Mouse (Mus musculus) adrenal gland, adult 2 months (tissue): ENCODE results near the gene Olfr638. TPM values are rescaled to one million over a fixed set of nuclear protein-coding genes. Genes with fewer than 3 reads are reported as not detected.
"Not testable (repeated sequence)": the region's sequence is repeated elsewhere in the genome, so short reads cannot be mapped to it uniquely, and the experiment has no call there.

Experiments
- DNase-seq: peaks from one replicate; pipeline ENCODE4 v3.0.0; 2021
- long read RNA-seq: library from polyadenylated mRNA; stranded (forward); transcript quantifications from one replicate; pipeline ENCODE4 v2.0.0, GENCODE M21; 2021
- polyA plus RNA-seq: library from polyadenylated mRNA; depleted of rRNA; stranded (reverse); fragments of >200 nt; gene quantifications from 2 replicates; pipeline ENCODE4 v1.2.3, GENCODE M21; 2012; rRNA removed
- total RNA-seq, 2 experiments: library from RNA; stranded (reverse); gene quantifications; 2 replicates each; pipeline ENCODE4 v1.2.3; 2021

Olfr638 gene
- total RNA-seq (not detected), polyA plus RNA-seq (not detected in 2 replicates)
- long read RNA-seq: 0 reads

DNA sequence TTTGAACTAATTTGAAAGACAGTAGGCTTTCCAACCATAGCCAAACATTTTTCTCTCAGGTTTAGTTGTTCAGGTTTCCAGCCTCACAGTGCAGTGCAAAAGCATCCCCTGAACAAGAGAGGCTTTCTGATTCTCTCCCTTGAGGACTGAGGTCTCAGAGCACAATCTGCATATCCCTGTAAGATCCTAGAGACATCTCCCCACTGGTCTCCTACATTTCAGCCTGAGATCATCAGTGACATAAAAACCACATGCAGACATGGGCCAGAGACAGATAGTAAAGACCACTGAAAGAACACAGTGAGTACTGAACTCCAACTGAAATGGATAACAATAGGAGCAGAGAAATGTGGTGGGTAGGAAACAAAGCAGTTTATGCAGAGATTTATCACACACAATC is at the start of gene Olfr638:
Gene Olfr638, plus strand, starts transcription at position 301 of the 400 bp plus-strand sequence.
- no peak for DNase-seq

DNA sequence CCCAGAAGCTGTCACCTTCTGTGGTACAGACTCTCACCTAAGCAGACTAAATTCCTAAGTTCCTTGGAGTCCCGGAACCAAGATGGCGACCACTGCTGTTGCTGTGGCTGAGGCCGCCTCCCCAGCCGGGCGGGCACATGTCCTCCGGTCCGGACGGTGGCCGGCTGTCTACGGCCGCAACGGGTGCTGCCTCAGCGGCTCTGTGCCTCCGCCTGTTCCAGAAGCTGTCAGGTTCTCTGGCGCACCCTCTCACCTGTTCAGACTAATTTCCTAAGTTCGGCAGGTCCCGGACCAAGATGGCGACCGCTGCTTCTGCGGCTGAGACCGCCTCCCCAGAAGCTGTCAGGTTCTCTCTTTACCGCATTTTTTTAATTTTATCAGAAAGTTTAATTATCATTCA is 31.7 kb upstream of the Olfr638 start:
- not testable (repeated sequence) for DNase-seq

DNA sequence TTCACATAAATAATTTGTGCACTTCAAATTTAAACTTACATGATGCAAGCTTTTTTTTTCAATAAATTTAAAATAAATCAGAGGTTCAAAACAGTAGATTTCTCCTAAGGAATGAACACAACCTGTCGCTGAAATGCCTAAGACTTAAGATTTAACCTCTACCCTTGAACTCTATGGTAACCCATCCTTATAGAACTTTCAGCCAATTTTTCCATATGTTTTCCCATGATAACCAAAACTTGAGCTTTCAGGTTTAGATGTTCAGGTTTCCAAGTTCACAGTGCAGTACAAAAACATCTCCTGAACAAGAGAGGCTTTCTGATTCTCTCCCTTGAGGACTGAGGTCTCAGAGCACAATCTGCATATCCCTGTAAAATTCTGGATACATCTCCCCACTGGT is 27.7 kb upstream of the Olfr638 start, which contains the start of gene Olfr635:
Gene Olfr635, plus strand, starts transcription at position 301 of the 400 bp plus-strand sequence.
- DNase-seq: no peak

DNA sequence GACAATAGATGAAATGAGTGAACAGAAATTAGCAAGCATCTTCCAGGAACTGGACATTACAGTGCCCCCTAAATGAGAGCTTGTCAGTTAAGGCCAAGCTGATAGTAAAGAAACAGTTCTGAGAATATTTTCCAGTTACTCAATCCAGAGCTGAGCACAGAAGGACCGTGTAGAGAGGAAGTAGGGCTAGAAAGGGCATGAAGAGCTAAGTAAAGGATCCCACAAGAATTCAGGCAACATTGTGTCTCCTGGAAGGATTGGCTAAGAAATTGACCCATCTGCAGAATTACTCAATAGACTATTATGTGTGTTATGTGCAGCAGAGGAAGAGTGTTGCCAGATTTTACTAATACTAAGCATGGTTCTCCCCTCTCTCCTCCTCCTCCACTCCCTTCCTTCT is 26.8 kb upstream of the Olfr638 start:
- no peak for DNase-seq

DNA sequence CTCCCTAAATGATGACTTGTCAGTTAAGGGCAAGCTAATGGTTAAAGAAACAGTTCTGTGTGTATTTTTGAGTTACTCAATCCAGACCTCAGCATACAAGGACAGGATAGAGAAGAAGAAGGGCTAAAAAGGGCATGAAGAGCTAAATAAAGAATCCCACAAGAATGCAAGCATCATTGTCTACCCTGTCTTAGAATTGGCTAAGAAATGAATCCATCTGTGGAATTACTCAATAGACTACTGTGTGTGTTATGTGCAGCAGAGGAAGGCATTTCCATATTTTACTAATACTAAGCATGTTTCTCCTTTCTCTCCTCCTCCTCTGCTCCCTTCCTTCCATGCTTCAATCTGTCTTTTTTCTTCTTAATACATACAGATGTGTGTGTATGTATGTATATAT is 578 bp downstream of the Olfr638 start:
- DNase-seq: no peak

DNA sequence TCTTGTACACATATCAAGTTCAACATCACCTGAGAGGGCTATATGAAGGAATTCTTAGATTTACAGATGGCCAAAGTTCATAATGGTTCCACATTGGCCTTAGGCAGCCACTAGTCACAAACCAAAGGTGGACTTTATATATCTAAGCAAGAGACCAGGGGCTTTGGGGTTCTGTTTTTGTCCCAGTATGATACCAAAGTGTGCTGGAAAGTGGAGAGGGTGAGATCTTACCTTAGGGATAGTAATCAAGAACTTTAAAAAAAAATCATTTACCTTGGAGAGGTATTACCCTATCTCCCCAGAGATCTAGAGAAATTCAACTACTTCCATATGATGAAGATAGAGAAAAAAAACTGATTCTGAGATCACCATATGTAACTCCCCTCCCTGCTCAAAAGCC is 18.7 kb downstream of the Olfr638 start, which contains the start of gene Olfr639:
Gene Olfr639, minus strand, starts transcription at position 101 of the 400 bp plus-strand sequence.
- DNase-seq: no peak

DNA sequence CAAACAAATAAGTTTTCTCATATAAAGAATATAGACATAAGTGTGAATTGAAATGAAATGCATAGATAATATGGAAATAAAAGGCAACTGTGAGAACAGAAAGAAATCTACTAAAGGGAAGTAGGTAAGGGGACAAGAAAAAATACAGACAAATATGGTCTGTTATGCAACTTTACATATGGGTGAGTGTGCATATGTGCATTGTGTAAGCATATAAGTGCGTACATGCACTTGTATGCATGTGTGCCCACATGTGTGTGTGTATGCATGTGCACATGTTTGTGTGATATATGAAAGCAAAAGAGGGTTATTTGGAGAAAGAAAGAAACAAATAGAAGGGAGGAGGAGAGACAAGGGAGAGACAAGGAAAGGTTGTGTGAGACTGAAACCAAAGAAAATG is 20.4 kb downstream of the Olfr638 start:
- DNase-seq: no peak

DNA sequence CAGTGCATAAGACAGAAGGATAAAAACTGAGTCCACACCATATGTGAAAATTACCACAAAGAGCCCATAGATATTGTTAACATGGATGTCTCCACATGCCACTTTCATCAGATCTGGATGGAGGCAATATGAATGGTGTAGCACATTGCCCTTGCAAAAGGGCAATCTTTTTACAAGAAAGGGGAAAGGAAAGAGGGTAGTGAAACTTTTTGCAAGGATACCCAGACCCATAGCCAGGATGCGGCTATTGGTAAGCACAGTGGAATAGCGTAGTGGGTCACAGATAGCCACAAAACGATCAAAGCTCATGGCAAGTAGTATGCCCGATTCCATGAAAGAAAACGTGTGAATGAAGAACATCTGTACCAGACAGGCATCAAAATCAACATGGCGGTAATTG is 23.1 kb downstream of the Olfr638 start:
- DNase-seq: no peak

DNA sequence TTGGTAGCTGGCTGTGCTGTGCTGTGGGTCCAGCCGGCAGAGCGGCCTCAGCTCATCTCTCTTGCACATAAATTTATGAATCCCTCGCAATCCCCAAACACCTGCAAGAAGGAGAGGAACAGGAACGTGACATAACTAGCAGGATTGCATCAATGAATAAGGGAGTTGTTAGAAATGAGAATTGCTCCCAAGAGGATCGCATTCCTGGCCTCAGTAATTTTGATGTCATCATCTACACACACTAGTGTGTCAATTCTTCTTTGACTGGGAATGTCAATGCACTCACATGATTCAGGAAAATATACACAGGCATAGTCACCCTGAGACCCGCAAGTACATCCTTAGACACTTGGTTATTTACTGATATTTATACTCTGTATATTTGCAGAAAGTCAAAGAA is 26.9 kb downstream of the Olfr638 start, which contains the start of gene Olfr640:
Gene Olfr640, minus strand, starts transcription at position 101 of the 400 bp plus-strand sequence.
- DNase-seq: no peak

DNA sequence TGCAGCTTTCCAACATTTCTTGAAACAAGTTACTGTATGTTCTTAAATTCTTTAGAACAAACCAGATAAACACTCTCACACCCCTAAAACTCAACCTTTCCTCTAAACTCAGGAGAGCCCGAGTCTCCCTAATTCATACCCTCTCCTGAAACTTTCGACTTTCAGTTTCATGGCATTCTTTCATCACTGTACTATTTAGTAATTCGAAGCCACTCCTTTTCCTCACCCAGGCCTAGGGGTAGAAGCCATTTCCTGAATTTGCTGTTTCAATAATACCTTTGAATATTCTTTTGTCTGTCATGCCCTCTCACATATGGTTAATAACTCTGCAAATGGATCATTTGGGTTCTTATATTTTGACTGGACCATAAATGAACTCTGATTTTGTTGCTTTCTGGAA is 28.4 kb downstream of the Olfr638 start:
- DNase-seq: no peak

DNA sequence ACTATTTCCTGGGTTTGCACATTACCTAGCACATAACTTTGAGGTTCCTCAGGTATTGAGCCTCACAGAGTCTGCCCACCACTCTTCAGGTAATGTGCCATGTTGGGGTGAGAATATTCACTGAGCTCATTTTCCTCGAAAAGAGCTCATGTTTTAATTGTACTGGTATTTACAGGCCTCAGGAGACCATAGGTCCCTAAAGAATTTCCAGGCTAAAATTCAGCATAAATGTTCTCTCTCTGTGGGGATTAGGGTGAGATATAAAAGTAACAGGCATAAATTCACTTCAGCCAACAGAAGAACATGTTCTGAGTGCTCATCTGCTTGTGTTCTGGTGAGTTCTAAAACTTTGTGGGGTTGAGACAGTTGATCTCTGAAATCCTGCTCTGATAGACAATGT is 36.6 kb downstream of the Olfr638 start, which contains the start of gene Olfr641:
Gene Olfr641, plus strand, starts transcription at position 301 of the 400 bp plus-strand sequence.
- no peak for DNase-seq

DNA sequence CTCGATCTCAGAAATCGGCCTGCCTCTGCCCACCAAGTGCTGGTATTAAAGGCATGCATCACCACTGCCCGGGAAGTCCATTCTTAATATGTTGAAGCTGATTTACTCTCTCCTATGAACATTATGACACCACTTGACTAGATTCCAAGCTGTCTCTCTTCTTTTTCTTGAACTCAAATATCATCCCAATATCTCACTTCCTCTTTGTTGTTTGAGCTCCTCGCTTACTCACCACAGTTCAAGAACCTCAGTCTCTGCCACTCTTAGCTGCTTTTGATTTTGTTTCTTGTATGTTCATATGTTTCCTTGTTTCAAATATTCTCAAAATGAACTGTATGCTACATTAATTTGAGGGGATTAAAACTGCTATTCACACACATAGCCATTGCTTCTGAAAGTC is 52.2 kb downstream of the Olfr638 start:
- no peak for DNase-seq

DNA sequence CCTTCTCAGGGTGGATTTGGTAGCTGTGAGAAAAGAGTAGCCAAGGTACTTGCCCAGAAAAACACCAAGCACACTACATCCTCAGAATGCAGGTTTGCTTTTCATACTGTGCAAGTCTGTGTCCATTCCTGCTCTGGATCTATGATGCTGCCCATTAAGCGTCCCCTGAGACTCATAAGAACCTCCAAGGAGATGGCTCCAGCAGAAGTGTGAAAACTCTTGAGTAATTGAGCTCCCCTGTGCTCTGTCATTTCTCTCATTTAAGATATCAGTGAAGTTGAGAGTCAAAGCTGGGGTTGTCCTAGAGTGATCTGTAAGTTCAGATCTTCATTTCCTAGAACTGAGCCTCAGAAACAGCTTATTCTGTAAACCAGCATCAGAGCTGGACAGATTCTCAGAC is 54.0 kb downstream of the Olfr638 start, which contains the start of gene Olfr642:
Gene Olfr642, minus strand, starts transcription at position 101 of the 400 bp plus-strand sequence.
- no peak for DNase-seq

Other genes starting within 250 kb of the Olfr638 start
Only the 30 nearest of the 33 such genes appear.
- gene Olfr68, start 219.0 kb upstream of the Olfr638 start, total RNA-seq: not detected
- gene Olfr68, start 219.0 kb upstream of the Olfr638 start, polyA plus RNA-seq: not detected in 2 replicates
- not detected for gene Olfr67, start 206.9 kb upstream of the Olfr638 start, total RNA-seq
- not detected in 2 replicates for gene Olfr67, start 206.9 kb upstream of the Olfr638 start, polyA plus RNA-seq
- gene Hbb-bt, start 184.8 kb upstream of the Olfr638 start, total RNA-seq: 100 to 1,000 TPM; 120 to 218 TPM
- gene Hbb-bt, start 184.8 kb upstream of the Olfr638 start, polyA plus RNA-seq: 48.3 and 61.8 TPM in 2 replicates
- 1,000 to 10,000 TPM; 1,531 to 2,097 TPM for gene Hbb-bs, start 170.7 kb upstream of the Olfr638 start, total RNA-seq
- 569 and 814 TPM in 2 replicates for gene Hbb-bs, start 170.7 kb upstream of the Olfr638 start, polyA plus RNA-seq
- gene Hbb-bh2, start 158.2 kb upstream of the Olfr638 start, total RNA-seq: not detected
- gene Hbb-bh2, start 158.2 kb upstream of the Olfr638 start, polyA plus RNA-seq: not detected in 2 replicates
- not detected for gene Hbb-bh1, start 155.6 kb upstream of the Olfr638 start, total RNA-seq
- not detected in 2 replicates for gene Hbb-bh1, start 155.6 kb upstream of the Olfr638 start, polyA plus RNA-seq
- gene Hbb-y, start 145.5 kb upstream of the Olfr638 start, total RNA-seq: not detected
- gene Hbb-y, start 145.5 kb upstream of the Olfr638 start, polyA plus RNA-seq: not detected in 2 replicates
- not detected for gene Olfr66, start 112.5 kb upstream of the Olfr638 start, total RNA-seq
- gene Olfr66, start 112.5 kb upstream of the Olfr638 start, polyA plus RNA-seq: not detected in 2 replicates
- not detected for gene Olfr64, start 104.3 kb upstream of the Olfr638 start, total RNA-seq
- gene Olfr64, start 104.3 kb upstream of the Olfr638 start, polyA plus RNA-seq: not detected in 2 replicates
- gene Olfr65, start 95.3 kb upstream of the Olfr638 start, total RNA-seq: not detected
- gene Olfr65, start 95.3 kb upstream of the Olfr638 start, polyA plus RNA-seq: not detected in 2 replicates
- not detected for gene Olfr631, start 69.9 kb upstream of the Olfr638 start, total RNA-seq
- gene Olfr631, start 69.9 kb upstream of the Olfr638 start, polyA plus RNA-seq: not detected in 2 replicates
- gene Olfr632, start 64.4 kb upstream of the Olfr638 start, total RNA-seq: not detected
- not detected in 2 replicates for gene Olfr632, start 64.4 kb upstream of the Olfr638 start, polyA plus RNA-seq
- not detected for gene Olfr633, start 54.3 kb upstream of the Olfr638 start, total RNA-seq
- not detected in 2 replicates for gene Olfr633, start 54.3 kb upstream of the Olfr638 start, polyA plus RNA-seq
- not detected for gene Olfr635, start 27.6 kb upstream of the Olfr638 start, total RNA-seq
- not detected in 2 replicates for gene Olfr635, start 27.6 kb upstream of the Olfr638 start, polyA plus RNA-seq
- not detected for gene Olfr639, start 18.6 kb downstream of the Olfr638 start, total RNA-seq
- not detected in 2 replicates for gene Olfr639, start 18.6 kb downstream of the Olfr638 start, polyA plus RNA-seq
- not detected for gene Olfr640, start 26.8 kb downstream of the Olfr638 start, total RNA-seq
- gene Olfr640, start 26.8 kb downstream of the Olfr638 start, polyA plus RNA-seq: not detected in 2 replicates
- gene Olfr641, start 36.7 kb downstream of the Olfr638 start, total RNA-seq: not detected
- not detected in 2 replicates for gene Olfr641, start 36.7 kb downstream of the Olfr638 start, polyA plus RNA-seq
- gene Olfr642, start 53.9 kb downstream of the Olfr638 start, total RNA-seq: not detected
- gene Olfr642, start 53.9 kb downstream of the Olfr638 start, polyA plus RNA-seq: not detected in 2 replicates
- gene 4930516K23Rik, start 62.7 kb downstream of the Olfr638 start, total RNA-seq: not detected
- not detected in 2 replicates for gene 4930516K23Rik, start 62.7 kb downstream of the Olfr638 start, polyA plus RNA-seq
- not detected for gene Olfr644, start 73.1 kb downstream of the Olfr638 start, total RNA-seq
- not detected in 2 replicates for gene Olfr644, start 73.1 kb downstream of the Olfr638 start, polyA plus RNA-seq
- gene Olfr645, start 86.7 kb downstream of the Olfr638 start, total RNA-seq: not detected
- gene Olfr645, start 86.7 kb downstream of the Olfr638 start, polyA plus RNA-seq: not detected in 2 replicates
- not detected for gene Olfr646, start 106.1 kb downstream of the Olfr638 start, total RNA-seq
- not detected in 2 replicates for gene Olfr646, start 106.1 kb downstream of the Olfr638 start, polyA plus RNA-seq
- not detected for gene Ubqln5, start 131.1 kb downstream of the Olfr638 start, total RNA-seq
- gene Ubqln5, start 131.1 kb downstream of the Olfr638 start, polyA plus RNA-seq: not detected in 2 replicates
- not detected for gene Olfr643, start 138.7 kb downstream of the Olfr638 start, total RNA-seq
- not detected in 2 replicates for gene Olfr643, start 138.7 kb downstream of the Olfr638 start, polyA plus RNA-seq
- gene Ubqln3, start 144.5 kb downstream of the Olfr638 start, total RNA-seq: not detected
- not detected in 2 replicates for gene Ubqln3, start 144.5 kb downstream of the Olfr638 start, polyA plus RNA-seq
- not detected for gene Ubqlnl, start 151.8 kb downstream of the Olfr638 start, total RNA-seq
- gene Ubqlnl, start 151.8 kb downstream of the Olfr638 start, polyA plus RNA-seq: not detected in 2 replicates
- gene Olfm5, start 166.1 kb downstream of the Olfr638 start, total RNA-seq: not detected
- not detected in 2 replicates for gene Olfm5, start 166.1 kb downstream of the Olfr638 start, polyA plus RNA-seq
- gene Olfr648, start 184.6 kb downstream of the Olfr638 start, total RNA-seq: not detected
- 0.04 TPM in 1 of 2 replicates, not detected in the other for gene Olfr648, start 184.6 kb downstream of the Olfr638 start, polyA plus RNA-seq
- gene Olfr649, start 197.2 kb downstream of the Olfr638 start, total RNA-seq: not detected
- gene Olfr649, start 197.2 kb downstream of the Olfr638 start, polyA plus RNA-seq: not detected in 2 replicates
- under 1 TPM; 0.12 to 0.66 TPM for gene Trim6, start 220.0 kb downstream of the Olfr638 start, total RNA-seq
- 0.09 and 0.36 TPM in 2 replicates for gene Trim6, start 220.0 kb downstream of the Olfr638 start, polyA plus RNA-seq